Mouse (Mus musculus): ENCODE measurements around the gene BC030499. TPM values are rescaled to one million over a fixed set of nuclear protein-coding genes. Genes with fewer than 3 reads are reported as not detected.

The BC030499 gene
- 0.15 and 0.20 TPM in 2 replicates for polyA plus RNA-seq (2012; rRNA removed)

DNA sequence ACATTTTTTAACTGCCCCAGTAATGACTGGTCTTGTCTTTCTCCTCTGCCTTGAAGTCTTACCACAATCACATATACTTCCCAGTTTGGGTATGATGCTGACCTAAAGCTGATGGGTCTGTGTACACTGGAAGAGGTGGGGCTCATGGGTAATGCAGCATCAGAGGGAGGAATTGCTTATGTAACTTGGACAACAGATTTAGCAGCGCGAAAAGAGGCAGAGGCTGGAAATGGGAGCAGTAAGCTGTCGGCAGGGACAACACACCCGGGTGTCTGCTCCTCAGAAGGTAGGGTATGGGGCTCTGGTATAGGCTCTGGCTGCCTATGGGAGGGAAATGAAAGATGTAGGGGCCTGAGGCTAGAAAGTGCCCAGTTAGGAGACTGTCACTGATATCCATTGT is at the start of gene BC030499:
Gene BC030499 (plus strand): TSS at position 188 of the 400 bp plus-strand sequence.

DNA sequence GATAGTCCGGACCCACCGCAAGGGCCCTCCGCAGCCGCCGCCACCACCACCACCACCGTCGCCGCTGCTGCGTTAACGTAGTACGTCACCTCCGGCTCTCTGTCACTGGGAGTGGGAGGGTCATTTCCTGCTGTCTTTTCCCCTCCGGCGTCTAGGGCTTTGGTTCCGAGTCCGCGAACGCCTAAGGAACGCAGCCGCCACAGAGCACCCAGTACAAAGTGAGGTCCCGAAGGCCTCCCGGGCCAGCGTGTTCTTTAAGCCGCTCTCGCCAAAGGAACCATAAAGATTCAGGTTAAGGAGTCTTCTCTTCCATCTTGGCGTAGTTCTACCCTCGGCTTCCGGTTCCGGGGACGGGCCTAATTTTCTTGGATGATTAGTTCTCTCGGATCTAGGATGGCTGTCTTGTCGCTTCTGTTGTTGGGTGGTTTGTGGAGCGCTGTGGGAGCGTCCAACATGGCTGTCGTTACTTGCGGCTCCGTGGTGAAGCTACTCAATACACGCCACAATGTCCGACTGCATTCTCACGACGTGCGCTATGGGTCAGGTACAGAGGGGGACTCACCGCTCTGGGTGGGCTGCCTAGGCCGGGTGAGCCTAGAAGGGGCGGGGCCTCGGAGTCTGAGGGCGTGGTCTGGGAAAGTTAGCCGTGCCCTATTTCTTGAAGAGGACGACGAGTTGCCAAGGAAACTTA is 44.9 kb upstream of the BC030499 start, which contains the start of the genes Sdf2 and Supt6:
Gene Sdf2 (plus strand): TSS at position 120 of the 691 bp plus-strand sequence.
Gene Supt6 (minus strand): TSS at position 361 of the 691 bp plus-strand sequence.

DNA sequence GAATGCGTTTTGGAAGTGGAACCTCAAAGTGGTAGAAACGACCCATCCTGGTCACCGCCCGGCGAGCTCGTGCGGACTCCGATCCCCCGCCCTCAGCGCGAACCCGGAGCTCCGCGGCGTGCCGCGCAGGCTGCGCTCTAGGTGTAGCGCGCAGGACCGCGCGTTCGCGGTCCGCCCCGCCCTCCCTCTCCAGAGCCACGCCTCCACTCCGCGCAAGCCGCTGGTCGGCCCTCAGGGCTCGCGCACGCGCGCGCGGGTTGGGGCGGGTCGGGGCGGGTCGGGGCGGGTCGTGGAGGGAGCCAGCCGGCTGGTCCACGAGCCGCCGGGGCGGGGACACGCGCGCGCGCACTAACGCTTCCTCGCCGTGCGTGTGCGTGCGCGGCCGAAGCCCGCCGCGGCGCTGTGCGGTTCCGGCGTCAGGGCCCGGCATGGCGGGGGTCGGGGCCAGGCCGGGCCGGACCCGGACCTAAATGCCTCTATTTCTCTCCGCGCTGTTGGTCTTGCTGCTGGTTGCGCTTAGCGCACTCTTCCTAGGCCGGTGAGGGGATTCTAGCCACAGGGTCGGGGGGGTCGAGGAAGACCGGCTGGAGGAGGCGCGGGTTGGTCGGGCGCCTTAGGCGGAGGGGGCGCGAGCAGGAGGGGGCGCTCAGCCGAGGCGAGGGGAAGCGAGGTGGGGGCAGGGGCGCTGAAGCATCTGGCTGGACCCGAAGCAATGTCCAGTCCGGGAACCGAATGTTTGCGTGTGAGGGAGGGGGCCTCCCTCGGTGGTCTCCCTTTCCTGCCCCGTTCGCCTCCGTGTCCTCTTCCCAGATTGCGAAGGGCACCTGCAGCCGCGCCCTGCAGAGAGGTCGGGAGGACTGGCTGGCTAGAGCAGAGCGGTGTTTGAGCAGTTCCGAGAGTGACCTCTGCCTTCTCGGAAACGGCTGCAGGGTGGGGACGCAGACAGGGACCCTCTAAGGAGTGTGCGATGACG is 29.0 kb upstream of the BC030499 start, which contains the start of gene 2610507B11Rik:
Gene 2610507B11Rik (plus strand): TSS at position 373 of the 973 bp plus-strand sequence.

DNA sequence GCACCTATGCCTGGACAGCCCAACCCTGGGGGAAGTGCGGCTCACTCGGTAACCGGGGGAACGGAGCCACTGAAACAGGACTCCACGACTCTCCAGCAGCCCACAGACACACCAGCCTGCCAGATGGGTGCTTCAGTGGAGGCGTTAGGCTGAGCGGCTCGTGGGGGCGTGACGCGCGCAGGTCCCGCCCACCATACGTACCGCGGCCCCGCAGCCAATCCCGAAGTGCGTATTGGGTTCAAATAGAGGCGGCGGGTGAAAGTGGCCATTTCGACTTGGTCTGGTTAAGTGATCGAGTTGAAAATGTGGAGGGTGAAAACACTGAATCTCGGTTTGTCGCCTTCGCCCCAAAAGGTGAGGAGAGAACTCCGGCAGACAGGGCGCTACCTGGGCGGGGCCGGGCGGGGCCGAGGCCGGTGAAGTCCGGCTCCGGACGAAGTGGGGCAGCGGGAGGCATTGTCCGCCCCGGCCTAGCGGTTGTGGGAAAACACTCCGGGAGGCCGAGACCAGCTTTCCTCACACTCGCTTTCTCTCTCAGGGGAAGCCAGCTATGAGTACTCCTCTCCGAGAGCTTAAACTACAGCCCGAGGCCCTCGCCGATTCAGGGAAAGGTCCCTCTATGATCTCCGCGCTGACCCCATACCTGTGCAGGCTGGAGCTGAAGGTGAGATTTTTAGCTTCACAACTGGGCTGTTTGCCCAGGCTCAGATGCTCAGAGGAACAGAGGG is 10.9 kb downstream of the BC030499 start, which contains the start of gene Spag5:
Gene Spag5 (plus strand): TSS at position 173 of the 728 bp plus-strand sequence.

DNA sequence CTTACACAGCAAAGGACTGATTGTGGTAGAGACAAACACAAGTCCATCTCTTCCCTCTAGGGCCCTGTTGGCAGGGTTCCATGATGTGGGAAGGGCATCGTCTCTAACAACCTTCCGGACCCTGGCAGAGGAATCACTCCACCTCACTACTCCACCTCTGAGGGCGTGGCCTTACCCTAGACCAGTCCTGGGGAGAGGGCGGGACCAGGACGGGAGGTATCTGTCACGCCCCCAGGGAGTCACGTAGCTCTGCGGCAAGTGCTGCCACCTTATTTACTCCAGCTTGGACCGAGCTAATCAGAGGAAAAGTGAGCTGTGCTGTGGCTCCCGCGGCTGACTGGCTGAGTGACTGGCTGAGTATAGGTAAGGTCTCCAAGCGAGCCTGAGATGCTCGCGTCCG is 32.2 kb downstream of the BC030499 start, which contains the start of gene Aldoc:
Gene Aldoc (plus strand): TSS at position 109 of the 400 bp plus-strand sequence.

DNA sequence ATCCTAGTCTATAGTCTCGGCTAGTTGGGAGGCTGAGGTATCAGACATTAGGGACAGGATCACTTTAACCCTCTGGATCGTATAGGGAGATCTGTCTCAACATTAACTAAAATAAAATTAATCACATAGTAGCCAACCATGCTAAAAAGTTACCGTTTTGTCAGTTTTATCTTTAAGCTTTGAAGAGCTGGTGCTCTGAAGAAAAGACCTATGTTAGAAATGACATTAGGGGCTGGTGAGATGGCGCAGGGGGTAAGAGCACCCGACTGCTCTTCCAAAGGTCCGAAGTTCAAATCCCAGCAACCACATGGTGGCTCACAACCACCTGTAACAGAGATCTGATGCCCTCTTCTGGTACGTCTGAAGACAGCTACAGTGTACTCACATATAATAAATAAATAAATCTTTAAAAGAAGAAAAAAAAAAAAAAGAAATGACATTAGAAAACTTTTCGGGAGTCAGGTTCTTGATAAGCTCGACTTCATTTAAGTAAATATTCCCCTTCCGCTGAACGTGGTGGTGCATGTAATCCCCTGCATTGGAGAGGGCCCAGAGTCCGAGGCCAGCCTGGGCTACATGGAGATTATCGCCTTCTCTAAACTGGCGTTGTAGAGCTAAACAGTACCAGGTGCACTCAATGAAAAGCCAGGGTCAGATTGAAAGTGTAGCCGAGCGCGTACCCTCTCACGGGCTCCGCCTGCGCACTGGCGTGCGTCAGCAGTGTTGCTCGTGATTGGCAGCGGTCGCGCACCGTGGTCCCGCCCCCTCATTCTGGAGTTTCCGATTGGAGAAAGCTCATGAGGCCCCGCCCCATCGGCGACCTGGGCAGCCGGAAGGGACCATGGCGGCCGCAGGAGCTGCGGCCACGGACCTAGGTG is 37.2 kb downstream of the BC030499 start, which contains the start of gene Pigs:
Gene Pigs (plus strand): TSS at position 782 of the 878 bp plus-strand sequence.

DNA sequence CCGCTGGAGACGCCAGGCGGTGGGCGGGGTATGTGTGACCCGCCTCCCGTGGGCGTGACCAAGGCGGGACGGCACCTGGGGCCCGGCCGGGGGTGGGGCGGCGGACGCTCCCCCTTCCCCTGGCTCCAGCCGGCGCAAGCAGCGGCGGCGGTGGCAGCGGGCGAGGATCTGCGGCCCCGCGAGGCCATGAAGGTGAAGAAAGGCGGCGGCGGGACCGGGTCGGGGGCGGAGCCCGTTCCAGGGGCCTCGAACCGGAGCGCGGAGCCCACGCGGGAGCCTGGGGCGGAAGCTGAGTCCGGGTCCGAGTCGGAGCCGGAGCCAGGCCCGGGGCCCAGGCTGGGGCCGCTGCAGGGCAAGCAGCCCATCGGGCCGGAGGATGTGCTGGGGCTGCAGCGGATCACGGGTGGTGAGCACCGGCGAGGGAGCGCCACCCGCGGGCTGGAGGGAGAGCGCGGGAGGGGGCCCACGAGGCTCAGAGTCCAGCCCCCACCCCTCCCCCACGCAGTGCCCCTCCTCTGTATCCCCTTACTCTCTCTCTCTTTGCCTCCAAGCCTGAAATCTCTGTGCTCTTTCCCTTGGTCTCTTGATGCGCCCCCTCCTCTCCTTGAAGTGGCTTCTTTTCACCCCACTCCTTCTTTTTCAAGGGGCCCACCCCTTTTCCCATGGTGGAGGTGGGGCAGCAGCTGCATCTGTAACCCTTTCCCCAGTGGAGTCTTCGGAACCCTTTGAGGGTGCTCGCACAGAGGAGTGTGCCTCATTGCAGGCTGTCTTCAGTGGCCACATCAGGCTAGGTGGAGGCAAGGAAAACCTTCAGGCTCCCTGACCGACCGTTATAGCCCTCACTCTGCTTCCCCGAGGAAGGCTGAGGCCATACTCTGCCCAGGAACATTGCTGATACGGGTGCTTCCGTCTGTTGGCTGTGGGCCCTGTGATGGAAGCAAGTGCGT is 53.0 kb downstream of the BC030499 start, which contains the start of gene Unc119:
Gene Unc119 (plus strand): TSS at position 102 of the 947 bp plus-strand sequence.

Other genes with a start within 250 kb of the BC030499 start
- gene Eral1, start 210.5 kb upstream of the BC030499 start, polyA plus RNA-seq (2012; rRNA removed): 10.4 and 11.1 TPM in 2 replicates
- gene Fam222b, start 196.2 kb upstream of the BC030499 start, polyA plus RNA-seq (2012; rRNA removed): 3.8 and 4.4 TPM in 2 replicates
- 32.6 and 35.0 TPM in 2 replicates for gene Traf4, start 125.3 kb upstream of the BC030499 start, polyA plus RNA-seq (2012; rRNA removed)
- gene Nek8, start 114.2 kb upstream of the BC030499 start, polyA plus RNA-seq (2012; rRNA removed): 6.8 and 8.0 TPM in 2 replicates
- gene Tlcd1, start 114.1 kb upstream of the BC030499 start, polyA plus RNA-seq (2012; rRNA removed): 61.3 and 70.4 TPM in 2 replicates
- 1,152 and 1,264 TPM in 2 replicates for gene Rpl23a, start 107.3 kb upstream of the BC030499 start, polyA plus RNA-seq (2012; rRNA removed)
- 15.5 and 16.1 TPM in 2 replicates for gene Rab34, start 102.4 kb upstream of the BC030499 start, polyA plus RNA-seq (2012; rRNA removed)
- gene Proca1, start 97.4 kb upstream of the BC030499 start, polyA plus RNA-seq (2012; rRNA removed): 0.53 and 0.73 TPM in 2 replicates
- gene Sdf2, start 45.1 kb upstream of the BC030499 start, polyA plus RNA-seq (2012; rRNA removed): 52.2 and 53.7 TPM in 2 replicates
- 5.3 and 6.8 TPM in 2 replicates for gene Supt6, start 44.9 kb upstream of the BC030499 start, polyA plus RNA-seq (2012; rRNA removed)
- 19.5 and 19.6 TPM in 2 replicates for gene 2610507B11Rik, start 29.1 kb upstream of the BC030499 start, polyA plus RNA-seq (2012; rRNA removed)
- gene Spag5, start 10.7 kb downstream of the BC030499 start, polyA plus RNA-seq (2012; rRNA removed): 18.5 and 21.4 TPM in 2 replicates
- gene Aldoc, start 32.1 kb downstream of the BC030499 start, polyA plus RNA-seq (2012; rRNA removed): 25.4 and 34.5 TPM in 2 replicates
- 21.8 and 25.8 TPM in 2 replicates for gene Pigs, start 37.6 kb downstream of the BC030499 start, polyA plus RNA-seq (2012; rRNA removed)
- 62.4 and 64.5 TPM in 2 replicates for gene Unc119, start 52.6 kb downstream of the BC030499 start, polyA plus RNA-seq (2012; rRNA removed)
- gene Foxn1, start 95.7 kb downstream of the BC030499 start, polyA plus RNA-seq (2012; rRNA removed): not detected in 2 replicates
- 0.03 and 0.06 TPM in 2 replicates for gene Slc13a2, start 131.4 kb downstream of the BC030499 start, polyA plus RNA-seq (2012; rRNA removed)
- 12.7 and 14.6 TPM in 2 replicates for gene Slc46a1, start 174.9 kb downstream of the BC030499 start, polyA plus RNA-seq (2012; rRNA removed)
- gene Sarm1, start 206.9 kb downstream of the BC030499 start, polyA plus RNA-seq (2012; rRNA removed): 0.25 and 0.26 TPM in 2 replicates
- 1,540 and 1,650 TPM in 2 replicates for gene Vtn, start 208.2 kb downstream of the BC030499 start, polyA plus RNA-seq (2012; rRNA removed)
- gene Sebox, start 212.6 kb downstream of the BC030499 start, polyA plus RNA-seq (2012; rRNA removed): 0.09 and 0.22 TPM in 2 replicates
- 13.8 and 13.9 TPM in 2 replicates for gene Tmem199, start 221.3 kb downstream of the BC030499 start, polyA plus RNA-seq (2012; rRNA removed)
- 41.8 and 45.1 TPM in 2 replicates for gene Poldip2, start 221.4 kb downstream of the BC030499 start, polyA plus RNA-seq (2012; rRNA removed)
- gene Tnfaip1, start 245.5 kb downstream of the BC030499 start, polyA plus RNA-seq (2012; rRNA removed): 10.0 and 10.2 TPM in 2 replicates
- gene Ift20, start 245.5 kb downstream of the BC030499 start, polyA plus RNA-seq (2012; rRNA removed): 47.4 and 51.1 TPM in 2 replicates